Mouse (Mus musculus): ENCODE results near the gene Ropn1l.
A peak's percentile ranks its signal among the peaks of the same experiment; 100 is the strongest.

Ropn1l gene

DNA sequence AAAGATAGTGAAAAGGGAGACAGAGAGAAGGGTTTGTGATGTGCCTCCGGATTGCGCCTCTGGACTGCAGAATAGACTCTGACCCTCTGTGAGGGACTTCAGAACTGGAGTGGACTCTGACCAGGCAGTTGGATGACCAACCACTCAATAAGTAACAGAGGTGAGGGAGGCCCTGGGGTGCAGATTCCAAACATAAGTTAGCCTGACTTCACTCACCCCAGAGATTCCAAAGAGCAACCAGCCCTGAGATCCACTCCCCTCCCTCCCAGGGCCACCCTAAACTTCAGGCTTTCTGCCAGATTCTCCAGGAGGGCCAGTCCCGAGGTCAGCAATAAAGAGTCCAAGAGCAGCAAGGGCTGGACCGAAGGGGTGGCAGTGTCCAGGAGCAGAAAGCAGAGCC is 46.0 kb downstream of the Ropn1l start:
- DNase-seq (ENCODE audit: low spot score) = no peak

DNA sequence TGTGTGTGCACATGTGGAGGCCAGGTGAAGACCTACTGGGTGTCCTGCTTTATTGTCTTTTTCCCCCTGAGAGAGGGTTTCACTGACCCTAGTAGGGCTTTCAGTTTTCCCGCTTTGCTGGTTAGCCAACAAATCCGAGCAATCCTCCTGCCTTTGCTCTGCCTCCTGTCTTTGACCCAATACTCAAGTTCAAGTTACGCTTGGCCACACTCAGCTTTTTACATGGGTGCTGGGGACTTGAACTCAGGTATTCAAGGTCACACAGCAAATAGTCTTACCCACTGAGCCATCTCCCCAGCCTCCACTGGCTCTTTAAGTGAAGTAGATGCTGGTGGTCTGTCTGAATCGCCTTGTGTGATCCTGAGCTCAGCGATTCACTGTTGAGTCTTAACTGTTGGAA is 46.7 kb downstream of the Ropn1l start:
- no peak for DNase-seq (ENCODE audit: low spot score)

DNA sequence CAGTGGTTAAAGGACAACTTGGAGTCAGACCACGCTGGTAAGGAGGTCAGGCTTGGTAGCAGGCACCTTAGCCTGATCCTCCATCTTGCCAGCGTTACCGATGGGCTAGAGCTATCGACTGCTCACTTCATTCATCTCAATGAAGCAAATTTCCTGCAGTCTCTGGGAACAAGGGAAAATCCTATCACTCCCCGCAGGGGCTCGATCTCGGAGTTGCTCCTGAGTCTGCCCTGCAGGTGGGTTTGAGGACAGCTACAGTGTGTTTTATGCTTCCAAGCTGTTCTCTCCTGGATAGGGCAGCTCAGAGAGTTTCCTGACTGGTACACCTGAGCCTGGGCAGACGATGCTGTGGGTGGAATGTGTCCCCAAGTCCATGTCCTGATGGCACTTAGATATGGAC is 49.2 kb downstream of the Ropn1l start:
- DNase-seq (ENCODE audit: low spot score) = no peak

DNA sequence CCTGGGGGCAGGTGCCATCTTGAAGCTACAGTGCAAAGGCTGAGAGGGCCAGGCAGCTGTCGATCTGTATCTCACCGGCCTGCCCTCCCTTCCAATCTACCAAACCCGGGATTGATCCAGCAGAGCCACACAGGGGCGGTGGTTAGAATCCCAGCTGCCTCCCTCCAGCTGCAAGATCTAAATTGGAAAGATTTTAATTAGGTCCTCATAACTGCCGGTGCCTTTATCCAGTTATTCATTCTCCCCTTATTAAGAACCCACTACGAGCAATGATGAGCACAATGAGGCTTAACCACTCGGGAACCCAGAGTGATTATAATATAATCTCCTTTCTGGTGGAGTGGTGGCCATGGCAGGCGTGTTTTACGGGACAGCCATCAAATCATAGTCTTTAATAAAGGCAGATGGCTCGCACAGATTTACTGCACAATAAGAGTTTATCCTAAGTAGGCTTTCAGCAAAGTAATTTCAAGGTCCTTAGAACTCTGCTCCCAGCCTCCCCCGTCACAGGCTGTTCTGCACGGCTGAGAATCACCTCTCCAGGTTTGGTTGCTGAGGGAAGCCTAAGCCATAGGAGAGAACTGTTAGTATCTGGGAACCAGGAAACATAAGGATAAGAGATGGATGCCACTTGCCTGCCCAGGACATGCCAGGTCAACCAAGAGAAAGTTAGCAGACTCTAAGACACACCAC is 51.2 kb downstream of the Ropn1l start:
- DNase-seq (ENCODE audit: low spot score) = no peak

DNA sequence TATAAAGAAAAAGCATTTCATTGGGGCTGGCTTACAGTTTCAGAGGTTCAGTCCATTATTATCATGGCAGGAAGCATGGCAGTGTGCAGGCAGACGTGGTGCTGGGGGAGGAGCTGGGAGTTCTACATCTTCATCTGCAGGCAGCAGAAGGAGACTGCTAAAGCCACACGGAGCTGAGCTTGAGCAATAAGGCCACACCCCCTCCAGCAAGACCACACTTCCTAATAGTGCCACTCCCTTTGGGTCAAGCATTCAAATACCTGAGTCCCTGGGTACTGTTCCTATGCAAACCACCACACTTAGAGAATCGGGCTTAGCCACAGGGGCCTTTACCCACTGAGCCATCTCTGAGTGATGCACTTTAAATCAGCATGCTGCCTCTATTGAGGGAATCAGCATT is 52.6 kb downstream of the Ropn1l start:
- DNase-seq (ENCODE audit: low spot score) = no peak

DNA sequence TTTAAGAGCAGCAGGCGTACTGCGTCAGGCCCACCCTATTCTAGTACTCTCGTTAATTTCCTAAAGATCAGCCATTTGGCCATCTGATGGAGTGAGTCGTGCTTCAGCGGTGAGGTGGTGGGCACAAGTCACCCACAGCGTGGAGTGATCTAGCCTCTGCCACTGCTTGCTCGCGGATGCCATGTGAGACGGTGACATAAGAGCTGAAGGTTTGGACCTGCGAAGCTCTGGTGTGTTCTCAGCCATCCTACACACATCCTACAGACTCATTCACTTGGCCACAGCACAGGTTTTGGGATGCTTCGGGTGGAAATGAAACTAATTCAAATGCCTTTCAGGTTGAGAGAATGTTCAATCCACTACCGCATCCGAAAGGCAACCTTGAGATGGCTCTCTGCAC is 54.8 kb downstream of the Ropn1l start:
- DNase-seq (ENCODE audit: low spot score) = peak; percentile 45

DNA sequence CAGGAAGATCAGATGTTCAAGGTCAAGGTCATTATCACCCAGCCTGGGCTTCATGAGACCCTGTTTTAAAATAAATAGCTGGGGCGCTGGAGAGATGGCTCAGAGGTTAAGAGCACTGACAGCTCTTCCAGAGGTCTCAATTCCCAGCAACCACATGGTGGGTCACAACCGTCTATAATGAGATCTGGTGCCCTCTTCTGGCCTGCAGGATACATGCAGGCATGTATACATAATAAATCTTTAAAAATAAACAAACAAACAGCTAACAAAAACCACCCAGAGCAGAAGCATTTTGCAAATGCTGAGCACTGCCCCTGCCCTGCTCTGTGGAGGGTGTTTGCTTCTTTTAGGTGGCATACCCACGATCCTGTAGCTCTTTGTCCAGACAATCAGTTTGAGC is 56.2 kb downstream of the Ropn1l start:
- no peak for DNase-seq (ENCODE audit: low spot score)

DNA sequence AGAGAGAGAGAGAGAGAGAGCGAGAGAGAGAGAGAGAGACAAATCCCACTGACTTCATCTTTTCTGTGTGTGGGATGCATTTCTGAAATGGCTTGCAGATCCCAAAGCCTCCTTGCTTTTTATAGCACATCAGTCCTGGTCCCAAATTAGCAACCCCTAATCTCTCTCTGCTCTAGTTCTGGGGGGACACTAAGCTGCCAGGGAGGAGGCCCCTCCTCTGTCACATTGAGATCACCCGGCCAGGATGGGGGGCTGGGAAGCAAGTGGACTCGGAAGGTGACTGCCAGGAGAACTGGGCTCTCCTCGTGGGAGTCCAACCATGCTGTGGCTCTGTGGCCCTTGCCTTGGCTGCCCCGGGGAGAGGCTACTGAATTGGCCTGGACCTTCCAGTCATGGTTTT is 56.8 kb downstream of the Ropn1l start:
- no peak for DNase-seq (ENCODE audit: low spot score)

DNA sequence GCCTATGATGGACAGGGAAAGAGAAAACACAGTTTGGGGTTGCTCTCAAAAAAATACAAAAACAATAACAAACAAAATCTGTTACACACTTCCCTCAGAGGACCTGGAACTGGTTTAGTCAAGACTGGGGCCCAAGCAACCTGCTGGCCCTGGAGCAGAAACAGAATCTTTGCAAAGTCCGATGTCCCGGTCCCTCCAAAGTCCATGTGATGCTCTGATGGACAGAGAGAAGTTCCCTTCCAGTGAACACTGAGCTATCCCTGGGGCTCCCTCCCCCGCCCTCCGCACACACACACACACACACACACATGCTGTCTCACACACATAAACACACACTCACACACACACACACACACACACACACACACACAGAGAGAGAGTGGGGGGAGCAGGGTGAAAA is 57.6 kb downstream of the Ropn1l start:
- DNase-seq (ENCODE audit: low spot score) = no peak

DNA sequence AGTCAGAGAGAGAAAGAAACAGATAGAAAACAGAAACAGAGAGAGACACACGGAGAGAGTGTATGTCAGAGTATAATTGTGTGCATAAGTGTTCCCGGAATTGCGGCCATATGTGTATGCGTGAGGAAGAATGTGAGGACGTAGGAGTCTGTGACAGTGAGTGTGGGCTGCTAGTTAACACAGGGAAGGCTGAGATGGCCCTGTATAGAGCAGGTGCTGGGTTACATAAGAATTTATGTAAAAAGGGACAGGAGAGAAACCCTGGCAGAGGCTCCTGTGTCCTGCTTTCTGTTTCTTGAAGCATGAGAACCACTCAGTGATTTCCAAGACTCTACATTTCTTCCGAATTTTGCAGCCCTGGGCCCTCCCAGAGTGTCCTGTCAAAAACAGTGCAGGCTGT is 60.1 kb downstream of the Ropn1l start:
- DNase-seq (ENCODE audit: low spot score) = peak; percentile 66

DNA sequence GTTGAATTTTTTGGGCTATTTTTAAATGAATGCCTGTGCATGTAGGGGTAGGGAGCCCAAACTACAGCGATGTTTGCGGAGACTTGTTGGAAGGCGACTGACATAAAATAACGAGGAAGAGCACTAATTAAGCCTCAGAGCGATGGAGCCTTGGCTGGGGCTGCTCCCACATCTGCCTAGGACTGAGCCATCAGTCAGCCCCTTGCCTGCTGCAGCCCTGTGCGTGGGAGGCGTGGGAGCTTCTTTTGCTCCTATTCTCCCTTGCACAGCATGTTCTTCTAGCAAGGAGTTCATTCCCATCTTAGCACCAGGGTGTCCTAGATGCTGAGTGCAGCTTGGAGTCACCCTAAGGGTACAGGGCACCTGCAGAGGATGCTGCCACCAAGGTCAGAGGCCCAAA is 60.8 kb downstream of the Ropn1l start:
- DNase-seq (ENCODE audit: low spot score) = peak; percentile 39

DNA sequence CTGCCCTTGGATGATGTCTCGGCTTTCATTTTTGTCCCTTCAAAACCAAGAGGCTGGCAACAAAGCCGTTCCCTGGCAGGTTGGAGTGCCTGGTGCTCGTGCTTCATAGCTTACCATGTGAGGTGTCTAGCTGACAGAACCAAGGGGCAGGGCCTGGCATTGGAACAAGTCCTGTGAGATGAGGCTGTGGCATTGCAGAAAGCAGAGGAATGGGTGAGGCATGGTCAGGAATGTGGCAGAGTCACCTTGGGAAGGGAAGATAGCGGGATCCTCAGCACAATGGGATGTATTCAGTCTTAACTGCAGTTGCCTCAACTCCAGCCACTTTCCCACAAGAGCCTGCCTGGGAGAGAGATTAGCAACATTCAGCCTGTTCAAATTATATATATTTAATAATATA is 61.4 kb downstream of the Ropn1l start:
- no peak for DNase-seq (ENCODE audit: low spot score)

All from layer of hippocampus, adult 11-12 months (tissue).